8 mouse cellular contexts compared by ENCODE assay signal in the genomic region with DNA sequence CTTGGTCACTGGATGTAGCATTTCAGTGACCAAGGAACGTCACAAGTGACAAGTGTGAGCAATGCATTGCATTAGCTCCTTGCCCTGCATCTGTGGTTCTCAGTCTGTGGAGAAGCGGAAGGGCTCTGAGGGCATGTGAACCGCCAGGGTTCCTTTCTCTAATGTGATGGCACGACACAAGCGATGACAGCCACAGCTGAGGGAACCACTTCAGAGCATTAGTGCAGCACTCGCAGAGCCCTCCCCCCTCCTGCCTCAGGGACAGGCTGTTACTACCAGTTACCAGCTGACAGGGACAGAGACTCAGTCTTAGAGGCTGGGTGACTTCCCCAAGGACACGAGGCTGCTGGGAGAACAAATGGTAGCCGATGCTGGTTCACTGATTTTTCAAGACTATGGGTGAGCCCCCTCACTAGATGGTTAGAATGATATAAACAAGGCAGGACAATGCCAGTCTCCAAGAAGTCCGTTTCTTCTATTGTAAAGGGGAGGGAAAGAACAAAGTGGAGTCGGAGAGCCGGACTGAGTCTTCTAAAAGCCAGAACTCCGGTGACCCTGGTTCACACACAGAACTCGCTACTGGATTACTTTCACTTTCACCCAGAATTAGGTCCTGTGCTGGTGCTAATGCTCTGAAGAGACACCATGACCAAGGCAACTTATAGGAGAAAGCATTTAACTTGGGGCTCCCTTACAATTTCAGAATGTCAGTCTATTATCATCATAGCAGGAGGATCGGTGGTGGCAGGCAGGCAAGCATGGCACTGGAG. TPM values are rescaled to one million over a fixed set of nuclear protein-coding genes. Genes with fewer than 3 reads are reported as not detected.
A peak's percentile ranks its signal among the peaks of the same experiment; 100 is the strongest.
DNase-seq lines count a peak whose midpoint lies in the region; ATAC-seq and TF ChIP-seq lines count a peak whose summit lies in the region.

No protein-coding gene starts in this region.

- TF ChIP-seq CTCF in brain, embryonic 14.5 days (IDR thresholded peaks at IDR 0.05; ENCODE audit: borderline replicate concordance, extremely low read depth, insufficient read depth, insufficient read length): no peak
- TF ChIP-seq CTCF in hindbrain, postnatal 0 days (IDR thresholded peaks at IDR 0.05; ENCODE audit: low read depth): no peak
- TF ChIP-seq CTCF in liver, adult 2 months (IDR thresholded peaks at IDR 0.05; ENCODE audit: low read depth, low read length): no peak

- 0 out of 2 replicates have a peak overlapping the region, but pooled peaks have one; percentile 32 for H3K27ac ChIP-seq in hindbrain, postnatal 0 days
- H3K27ac ChIP-seq in liver, adult 2 months (replicated peaks; ENCODE audit: insufficient read depth, low read depth, low read length): peak overlapping the region; percentile 11; the same call in 1 of the 2 replicates
- H3K27ac ChIP-seq in midbrain, embryonic 13.5 days: no peak overlapping the region

- H3K9me3 ChIP-seq in hindbrain, postnatal 0 days (ENCODE audit: low read length): no peaks in the 10 kb centered on the region
- no peaks in the 10 kb centered on the region for H3K9me3 ChIP-seq in midbrain, embryonic 13.5 days

- no peaks in the 10 kb centered on the region for H3K36me3 ChIP-seq in hindbrain, postnatal 0 days (ENCODE audit: insufficient read depth, low read length)
- H3K36me3 ChIP-seq in liver, adult 2 months (ENCODE audit: control insufficient read depth, insufficient read depth, low read length): no peaks in the 10 kb centered on the region
- H3K36me3 ChIP-seq in midbrain, embryonic 13.5 days: no peaks in the 10 kb centered on the region
- H3K36me3 ChIP-seq in splenic B cell, adult 2 months (ENCODE audit: control insufficient read depth, insufficient read depth, low read length, poor library complexity, severe bottlenecking): no peaks in the 10 kb centered on the region

- H3K27me3 ChIP-seq in hindbrain, postnatal 0 days (ENCODE audit: insufficient read depth, low read length): no peaks in the 10 kb centered on the region
- H3K27me3 ChIP-seq in liver, adult 2 months (ENCODE audit: control insufficient read depth, insufficient read depth, low read length): no peaks in the 10 kb centered on the region
- no peaks in the 10 kb centered on the region for H3K27me3 ChIP-seq in midbrain, embryonic 13.5 days
- no peaks in the 10 kb centered on the region for H3K27me3 ChIP-seq in splenic B cell, adult 2 months (ENCODE audit: control insufficient read depth, insufficient read depth, low read length, poor library complexity, severe bottlenecking)

- WGBS in hindbrain, postnatal 0 days: 21% methylated on average over 14 of the region's 14 CpGs
- 29% methylated on average over 14 of the region's 14 CpGs for WGBS in liver, adult 2 months
- 33% methylated on average over 14 of the region's 14 CpGs for WGBS in midbrain, embryonic 13.5 days

- peaks cover 20% of the 10 kb centered on the region; the same call in 1 of the 2 replicates for H3K79me2 ChIP-seq in liver, adult 2 months (ENCODE audit: control insufficient read depth, insufficient read depth, low read length)

- H3K4me2 ChIP-seq in hindbrain, postnatal 0 days (ENCODE audit: low read depth, low read length): peak overlapping the region; percentile 42
- peak overlapping the region; percentile 33 for H3K4me2 ChIP-seq in midbrain, embryonic 13.5 days (replicated peaks)

- peak overlapping the region; percentile 15; the same call in 1 of the 2 replicates for H3K9ac ChIP-seq in hindbrain, postnatal 0 days (replicated peaks; ENCODE audit: low read length)
- H3K9ac ChIP-seq in liver, adult 2 months (ENCODE audit: low read depth, low read length): peak overlapping the region; percentile 36
- H3K9ac ChIP-seq in midbrain, embryonic 13.5 days (replicated peaks): no peak overlapping the region; the same call in 1 of the 2 replicates

- 0 out of 2 replicates have a peak, but pooled peaks have one; percentile 17 for ATAC-seq in cerebellum, adult (ENCODE audit: insufficient number of reproducible peaks, low FRiP score, low TSS enrichment)
- peak; percentile 91 for ATAC-seq in hindbrain, postnatal 0 days
- ATAC-seq in midbrain, embryonic 13.5 days: peak; percentile 80

- no peak for TF ChIP-seq POLR2A in brain, embryonic 14.5 days (IDR thresholded peaks at IDR 0.05; ENCODE audit: borderline replicate concordance, extremely low read depth, insufficient read depth, insufficient read length, poor library complexity, severe bottlenecking)
- TF ChIP-seq POLR2A in liver, adult 2 months (IDR thresholded peaks at IDR 0.05; ENCODE audit: extremely low read depth, insufficient read depth, low read length): no peak

- peaks cover 13% of the 10 kb centered on the region for H3K4me1 ChIP-seq in hindbrain, postnatal 0 days (ENCODE audit: insufficient read depth, low read length)
- peaks cover 17% of the 10 kb centered on the region; the same call in 1 of the 2 replicates for H3K4me1 ChIP-seq in liver, adult 2 months (ENCODE audit: control insufficient read depth, insufficient read depth, low read length)
- peaks cover 18% of the 10 kb centered on the region for H3K4me1 ChIP-seq in midbrain, embryonic 13.5 days (replicated peaks)

- H3K4me3 ChIP-seq in hindbrain, postnatal 0 days (ENCODE audit: low read length): no peak overlapping the region
- peak overlapping the region; percentile 20; the same call in 1 of the 2 replicates for H3K4me3 ChIP-seq in liver, adult 2 months (ENCODE audit: insufficient read depth, low read depth, low read length)
- H3K4me3 ChIP-seq in midbrain, embryonic 13.5 days (replicated peaks): no peak overlapping the region

- DNase-seq in cerebellum, adult 9-11 months: no peak
- DNase-seq in brain, embryonic 14.5 days (ENCODE audit: low read depth): peak; percentile 78
- peak; percentile 57 for DNase-seq in gastrocnemius, postnatal 25 days
- peak; percentile 68 for DNase-seq in hindbrain, postnatal 0 days (ENCODE audit: low spot score)
- peak; percentile 71 for DNase-seq in liver, adult 2 months (ENCODE audit: extremely low read depth, low read depth, low spot score)
- DNase-seq in splenic B cell, adult 2 months (ENCODE audit: low read depth, low spot score): peak; percentile 74

RNA-seq across cellular contexts. Expression of gene Ston2, which starts 21.7 kb away (rescaled TPM):
- 7.8 and 9.0 TPM in 2 replicates for polyA plus RNA-seq in brain, embryonic 14.5 days (2012; rRNA removed)
- 10 to 100 TPM; 37.9 to 46.2 TPM for total RNA-seq in gastrocnemius, postnatal 25 days (2021)
- 21.9 and 22.0 TPM in 2 replicates for total RNA-seq in hindbrain, postnatal 0 days (2014; rRNA removed)
- 7.7 and 8.0 TPM in 2 replicates for polyA plus RNA-seq in hindbrain, postnatal 0 days (2015; fragmentation: Nextera tagmentation; extraction: Ambion mirVana)
- 4.6 and 6.5 TPM in 2 replicates for total RNA-seq in liver, adult 2 months (2014; rRNA removed)
- 9.3 and 11.4 TPM in 2 replicates for polyA plus RNA-seq in liver, adult 2 months (2012; rRNA removed)
- 3.8 and 7.4 TPM in 2 replicates for polyA plus RNA-seq in midbrain, embryonic 13.5 days (2015; fragmentation: Nextera tagmentation; extraction: Ambion mirVana)

Comparison
In these comparisons a context has a peak if more than half of its experiments do, and no peak if none do; other contexts are left out.
1. ATAC-seq: peak in every context shown above with its lines; median percentile 91 in hindbrain, postnatal 0 days; 80 in midbrain, embryonic 13.5 days; 17 in cerebellum, adult.